Mouse (Mus musculus) cerebellum, postnatal 14 days (tissue): Measurements from ENCODE around the gene Shisa4.

Experiments
- DNase-seq, 2 experiments: peaks; one replicate each; pipeline ENCODE4 v3.0.0; 2021; ENCODE audit warnings: mixed read lengths in 2 of 2

Shisa4 gene

GRCm38 (mm10) chr1:135366380-135366779, 8.7 kb downstream of the Shisa4 start:
- DNase-seq: no peak

DNA sequence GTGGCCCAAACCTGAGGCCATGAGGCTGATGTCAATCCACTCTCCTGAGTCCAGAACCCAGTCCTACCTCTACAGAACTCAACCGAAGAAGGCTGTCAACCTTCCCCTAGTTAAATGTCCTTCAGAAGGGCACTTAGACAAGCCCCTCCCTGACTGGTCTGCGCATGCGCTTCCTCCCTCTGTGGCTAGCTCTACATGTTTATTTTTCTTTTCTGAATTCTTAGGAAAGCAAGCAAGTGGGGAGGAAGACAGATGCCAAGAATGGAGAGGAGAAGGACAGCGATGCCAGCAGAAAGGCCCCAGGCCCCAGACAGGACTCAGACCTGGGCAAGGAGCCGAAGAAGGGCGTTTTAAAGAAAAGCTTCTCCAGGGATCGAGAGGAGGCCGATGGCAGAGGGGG, 11.6 kb downstream of the Shisa4 start:
- DNase-seq: no peak

DNA sequence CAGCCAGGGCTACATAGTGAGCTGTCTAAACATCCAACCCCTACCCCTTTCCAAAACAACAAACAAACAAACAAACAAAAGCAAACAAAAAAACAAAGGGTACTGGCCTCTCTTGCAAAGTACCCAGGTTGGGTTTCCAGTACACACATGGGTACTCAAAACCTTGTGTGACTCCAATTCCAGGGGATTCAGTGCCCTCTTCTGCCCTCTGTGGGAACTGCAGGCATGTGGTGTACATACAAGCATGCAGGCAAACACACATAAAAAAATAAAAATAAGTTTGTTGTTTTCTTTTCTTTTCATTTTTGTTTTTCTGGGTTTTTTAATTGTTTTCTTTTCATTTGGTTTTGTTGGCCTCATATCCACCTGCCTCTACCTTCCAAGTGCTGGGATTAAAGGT, 12.9 kb downstream of the Shisa4 start:
- no peak for DNase-seq

GRCm38 (mm10) chr1:135361491-135361890, 13.5 kb downstream of the Shisa4 start:
- no peak for DNase-seq

GRCm38 (mm10) chr1:135359071-135359470, 16.0 kb downstream of the Shisa4 start:
- no peak for DNase-seq

DNA sequence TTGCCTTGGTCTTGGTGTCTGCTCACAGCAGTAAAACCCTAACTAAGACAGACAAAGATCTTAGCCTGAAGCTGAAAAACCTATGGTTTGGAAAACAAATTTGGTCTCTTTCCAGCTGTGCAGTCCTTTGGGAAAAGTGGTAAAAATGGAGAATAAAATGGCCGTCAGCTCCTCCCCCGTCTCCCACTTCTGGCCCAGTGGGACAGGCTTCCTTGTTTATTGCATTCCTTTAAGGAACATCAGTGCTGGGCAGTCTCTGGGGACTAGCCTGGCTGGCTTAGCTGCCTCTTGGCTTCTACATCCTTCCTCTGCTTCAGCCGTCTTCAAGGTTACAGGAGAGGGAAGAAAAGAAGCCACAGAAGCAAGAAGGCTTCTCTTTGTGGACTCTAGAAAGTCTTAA, 23.1 kb downstream of the Shisa4 start:
- no peak for DNase-seq

DNA sequence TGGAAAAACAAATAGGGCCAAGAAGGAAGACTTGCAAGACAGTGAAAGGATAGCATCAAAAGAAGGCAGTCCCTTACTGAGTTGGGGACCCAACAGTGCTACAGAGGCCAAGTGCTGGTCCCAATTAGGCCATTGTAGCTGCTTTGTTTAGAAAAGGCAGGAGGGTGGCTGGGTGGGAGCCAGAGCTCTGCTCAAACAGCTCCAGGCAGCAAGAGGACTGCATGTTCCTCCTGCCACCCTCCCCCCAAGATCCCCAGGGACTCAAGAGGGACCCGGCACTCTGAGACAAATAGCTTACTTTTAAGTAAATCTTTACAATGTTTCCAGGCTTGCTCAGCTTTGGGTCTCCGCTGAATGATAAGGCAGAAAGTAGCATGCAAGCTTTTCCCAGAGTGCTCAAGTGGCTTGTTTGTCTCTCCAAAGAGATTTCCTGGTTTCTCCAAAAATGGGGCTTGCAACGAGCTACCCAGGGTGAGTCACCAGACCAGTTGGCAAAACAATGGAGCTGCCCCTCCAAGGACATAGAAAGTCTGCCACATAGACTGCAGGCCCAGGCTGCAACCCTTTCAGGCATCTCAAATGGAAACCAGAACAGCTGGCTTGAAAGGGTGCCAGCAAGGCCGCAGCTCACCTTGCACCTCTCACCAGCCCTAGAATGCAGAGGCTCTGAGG, 27.4 kb downstream of the Shisa4 start:
- no peak for DNase-seq

DNA sequence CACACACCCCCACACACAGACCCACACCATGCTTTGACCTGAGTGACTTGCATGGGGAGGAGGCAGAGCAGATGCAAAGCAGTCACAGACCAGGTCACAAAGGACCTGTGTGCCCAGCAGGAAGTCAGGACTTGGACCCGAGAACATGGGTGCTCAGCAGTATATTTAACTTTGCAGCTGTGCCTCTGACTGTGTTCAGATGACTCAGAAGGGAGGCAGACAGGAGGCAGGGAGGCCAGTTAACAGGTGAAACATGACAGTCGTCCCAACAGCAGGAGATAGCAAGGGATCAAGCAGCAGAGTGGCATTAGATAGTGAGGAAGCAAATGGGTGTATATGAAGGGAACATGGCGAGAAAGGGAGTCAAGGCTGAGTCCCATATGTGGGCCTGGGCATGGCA, 28.1 kb downstream of the Shisa4 start:
- DNase-seq: no peak

GRCm38 (mm10) chr1:135344026-135344425, 31.0 kb downstream of the Shisa4 start:
- no peak for DNase-seq

DNA sequence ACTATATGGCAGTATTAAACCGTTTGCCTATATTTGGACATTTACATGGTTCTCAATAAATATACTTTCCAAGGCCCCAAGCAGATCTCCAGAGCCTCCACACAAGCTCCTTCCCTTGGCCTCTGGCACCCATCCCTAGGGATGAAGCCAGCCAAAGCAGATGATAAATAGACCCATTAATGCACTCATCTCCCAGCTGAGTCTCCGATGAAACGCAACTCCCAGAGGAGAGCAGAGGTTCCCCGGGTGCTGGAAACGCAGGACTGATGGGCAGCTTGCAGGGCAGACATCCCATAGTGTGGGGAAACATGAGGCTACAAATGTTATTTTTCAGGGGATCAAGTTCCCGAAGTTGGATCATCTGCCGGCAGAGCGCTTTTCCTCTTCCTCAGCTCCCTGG, 33.1 kb downstream of the Shisa4 start:
- DNase-seq: no peak

GRCm38 (mm10) chr1:135330578-135330977, 44.5 kb downstream of the Shisa4 start:
- no peak for DNase-seq

DNA sequence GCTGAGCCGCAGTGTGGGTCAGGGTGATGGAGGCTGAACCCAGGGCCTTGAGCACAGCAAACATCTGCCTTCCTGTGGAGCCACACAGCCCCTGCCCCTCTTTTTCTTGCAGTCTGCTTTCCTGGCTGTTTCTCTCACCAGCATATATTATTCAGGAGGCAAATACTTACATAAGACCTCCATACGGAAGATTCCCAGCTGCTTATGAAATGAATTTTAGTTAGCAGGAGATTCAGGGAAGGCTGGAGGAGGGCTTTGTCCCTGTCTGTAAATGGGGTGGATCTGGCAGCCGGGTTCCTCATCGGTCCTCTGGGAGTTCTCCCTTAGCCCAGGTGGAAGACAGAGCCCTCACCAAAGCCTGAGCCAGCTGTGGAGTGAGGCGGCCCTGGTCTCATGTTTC, 46.7 kb downstream of the Shisa4 start:
- DNase-seq: no peak

- no peak for DNase-seq
Measured at GRCm38 (mm10) chr1:135325934-135326333, 49.1 kb downstream of the Shisa4 start.

GRCm38 (mm10) chr1:135324571-135324970, 50.5 kb downstream of the Shisa4 start, which contains the start of gene Lmod1:
Gene Lmod1, plus strand, starts transcription at chr1:135324807.
- DNase-seq: peak in 1 of 2 experiments; percentile 8

GRCm38 (mm10) chr1:135323367-135323901, 51.6 kb downstream of the Shisa4 start:
- no peak for DNase-seq
